Mouse (Mus musculus): ENCODE measurements around the gene Ambra1. TPM values are rescaled to one million over a fixed set of nuclear protein-coding genes. Genes with fewer than 3 reads are reported as not detected.

Ambra1 gene
- polyA plus RNA-seq, 1 experiment: 14.3 TPM

DNA sequence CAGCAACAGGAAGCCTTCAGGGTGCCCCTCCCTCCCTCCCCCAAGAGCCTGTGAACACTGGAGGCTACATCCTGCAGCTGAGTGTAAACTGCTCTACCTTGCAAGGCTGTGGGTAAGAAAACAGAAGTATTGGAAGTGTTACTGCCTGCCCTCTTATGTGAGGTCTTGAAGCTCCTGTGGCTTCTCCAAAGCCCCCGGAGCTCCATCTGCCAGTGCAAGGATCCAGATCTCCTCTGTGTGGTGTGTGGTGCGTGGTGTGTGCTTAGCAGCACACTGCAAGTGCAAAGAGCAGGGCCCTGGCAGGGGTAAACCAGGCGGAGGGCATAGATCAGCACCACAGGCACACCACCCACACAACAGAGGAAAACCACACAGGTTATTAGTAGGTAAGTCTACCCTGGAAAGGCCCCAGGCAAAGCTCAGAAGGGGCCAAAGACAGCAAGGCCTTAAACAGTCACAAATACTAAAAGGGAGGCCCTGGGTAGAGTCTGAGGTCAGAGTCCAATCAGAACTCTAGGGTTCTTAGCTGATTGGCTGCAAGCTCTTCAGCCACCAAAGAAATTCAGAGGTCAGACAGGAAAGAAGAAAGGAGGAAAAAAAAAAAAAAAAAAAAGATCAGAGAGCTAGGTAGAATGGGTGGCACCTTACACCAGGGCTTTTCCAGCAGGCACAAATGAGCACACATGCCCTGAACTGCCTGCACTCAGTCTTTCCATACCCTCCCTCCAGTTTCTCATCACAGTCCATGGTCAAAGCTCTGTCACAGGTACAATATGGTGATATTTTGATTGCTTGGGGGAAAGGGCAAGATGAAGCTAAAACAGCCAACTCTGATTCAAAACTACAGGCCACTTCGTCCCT lies 232.2 kb downstream of the Ambra1 start:
- Histone ChIP-seq H3K27me3 (ENCODE audit: control insufficient read depth, insufficient read depth, insufficient read length) (no peaks in the 10 kb centered on the region), H3K79me2 (ENCODE audit: control insufficient read depth, insufficient read depth) (peaks cover 62% of the 10 kb centered on the region), H3K4me3 (ENCODE audit: insufficient read depth, poor library complexity, severe bottlenecking) (peak overlapping the region; percentile 84), H3K79me3 (ENCODE audit: low read depth) (peaks cover 27% of the 10 kb centered on the region), H3ac (ENCODE audit: control insufficient read depth, insufficient read length, low read depth) (peak overlapping the region; percentile 46), H3K36me3 (ENCODE audit: control insufficient read depth, insufficient read depth) (peaks cover 3% of the 10 kb centered on the region)
- TF ChIP-seq MYOD1 (IDR thresholded peaks at IDR 0.05; ENCODE audit: control insufficient read depth, insufficient read length, low read depth) (no peak), USF1 (IDR thresholded peaks at IDR 0.05; ENCODE audit: low read depth) (no peak), MYOG (IDR thresholded peaks at IDR 0.05; ENCODE audit: control insufficient read depth, extremely low read depth, insufficient read length) (no peak), FOSL1 (IDR thresholded peaks at IDR 0.05; ENCODE audit: insufficient read depth, low read length, poor library complexity, severe bottlenecking) (no peak), MAX (IDR thresholded peaks at IDR 0.05) (no peak), CEBPB (IDR thresholded peaks at IDR 0.05; ENCODE audit: low read depth) (no peak), CTCF (IDR thresholded peaks at IDR 0.05; ENCODE audit: control insufficient read depth, insufficient read depth, insufficient read length) (no peak)

DNA sequence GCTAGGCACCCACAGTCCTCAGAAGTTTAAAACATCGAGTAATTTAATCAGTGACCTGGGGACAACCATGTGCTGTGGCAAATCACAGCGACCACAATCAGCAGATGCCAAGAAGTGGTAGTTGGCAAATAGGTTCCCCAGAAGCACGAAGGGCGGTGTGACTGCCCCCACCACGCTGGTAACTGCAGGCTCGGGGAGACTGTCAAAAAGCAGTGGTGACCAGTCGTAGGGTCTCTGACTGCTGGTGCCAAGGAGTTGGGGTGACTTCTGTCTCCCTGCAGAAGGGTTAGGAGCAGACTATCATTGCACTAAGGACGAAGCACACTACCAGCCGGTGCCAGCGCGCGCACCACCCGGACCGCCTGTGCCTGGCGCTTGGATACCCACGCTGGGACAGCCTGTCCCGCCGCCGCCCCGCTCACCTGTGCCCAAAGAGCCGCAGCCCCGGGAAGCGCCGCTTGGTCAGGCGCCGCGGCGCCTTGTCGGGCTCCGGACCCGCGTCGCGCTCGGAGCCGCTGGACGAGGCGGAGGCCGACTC lies 233.0 kb downstream of the Ambra1 start:
- Histone ChIP-seq H3K27me3 (ENCODE audit: control insufficient read depth, insufficient read depth, insufficient read length) (no peaks in the 10 kb centered on the region), H3K4me3 (ENCODE audit: insufficient read depth, poor library complexity, severe bottlenecking) (peak overlapping the region; percentile 84), H3K79me2 (ENCODE audit: control insufficient read depth, insufficient read depth) (peaks cover 54% of the 10 kb centered on the region), H3K79me3 (ENCODE audit: low read depth) (peaks cover 26% of the 10 kb centered on the region), H3ac (ENCODE audit: control insufficient read depth, insufficient read length, low read depth) (peak overlapping the region; percentile 95), H3K36me3 (ENCODE audit: control insufficient read depth, insufficient read depth) (peaks cover 3% of the 10 kb centered on the region)
- TF ChIP-seq USF1 (IDR thresholded peaks at IDR 0.05; ENCODE audit: low read depth) (no peak), MYOG (IDR thresholded peaks at IDR 0.05; ENCODE audit: control insufficient read depth, extremely low read depth, insufficient read length) (no peak), CEBPB (IDR thresholded peaks at IDR 0.05; ENCODE audit: low read depth) (no peak), MYOD1 (IDR thresholded peaks at IDR 0.05; ENCODE audit: control insufficient read depth, insufficient read length, low read depth) (peak; percentile 7), CTCF (IDR thresholded peaks at IDR 0.05; ENCODE audit: control insufficient read depth, insufficient read depth, insufficient read length) (no peak), FOSL1 (IDR thresholded peaks at IDR 0.05; ENCODE audit: insufficient read depth, low read length, poor library complexity, severe bottlenecking) (no peak), MAX (IDR thresholded peaks at IDR 0.05) (peak; percentile 7)

DNA sequence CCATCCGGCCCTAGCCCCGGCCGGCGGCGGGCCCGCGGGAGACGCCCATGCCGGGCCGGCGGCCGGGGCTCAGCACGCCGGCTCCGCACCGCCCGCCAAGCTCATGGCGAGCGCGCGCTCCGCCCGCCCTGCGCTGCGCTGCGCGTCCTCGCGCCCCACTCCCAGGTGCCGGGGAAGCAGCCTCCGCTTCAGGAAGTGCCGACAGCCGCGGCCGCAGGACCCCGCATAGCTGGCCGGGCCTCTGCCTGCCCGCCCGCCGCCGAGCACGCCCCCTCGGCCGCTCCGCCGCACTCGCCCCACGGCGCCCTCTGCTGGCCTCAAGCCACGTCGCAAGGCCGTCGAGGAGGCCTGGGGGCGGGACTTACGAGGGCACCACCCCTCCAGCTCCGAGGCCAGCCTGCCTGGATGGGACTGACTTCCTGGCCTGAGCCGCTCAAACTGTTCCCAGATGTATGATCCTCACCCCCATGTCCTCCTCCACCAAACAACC lies 233.6 kb downstream of the Ambra1 start:
- Histone ChIP-seq H3K36me3 (ENCODE audit: control insufficient read depth, insufficient read depth) (peaks cover 3% of the 10 kb centered on the region), H3ac (ENCODE audit: control insufficient read depth, insufficient read length, low read depth) (peak overlapping the region; percentile 95), H3K27me3 (ENCODE audit: control insufficient read depth, insufficient read depth, insufficient read length) (no peaks in the 10 kb centered on the region), H3K79me3 (ENCODE audit: low read depth) (peaks cover 23% of the 10 kb centered on the region), H3K79me2 (ENCODE audit: control insufficient read depth, insufficient read depth) (peaks cover 48% of the 10 kb centered on the region), H3K4me3 (ENCODE audit: insufficient read depth, poor library complexity, severe bottlenecking) (peak overlapping the region; percentile 84)
- no peak for TF ChIP-seq CEBPB (IDR thresholded peaks at IDR 0.05; ENCODE audit: low read depth)
- TF ChIP-seq CTCF (IDR thresholded peaks at IDR 0.05; ENCODE audit: control insufficient read depth, insufficient read depth, insufficient read length): peak; percentile 99
- TF ChIP-seq FOSL1 (IDR thresholded peaks at IDR 0.05; ENCODE audit: insufficient read depth, low read length, poor library complexity, severe bottlenecking): no peak
- TF ChIP-seq MYOD1 (IDR thresholded peaks at IDR 0.05; ENCODE audit: control insufficient read depth, insufficient read length, low read depth): no peak
- no peak for TF ChIP-seq MYOG (IDR thresholded peaks at IDR 0.05; ENCODE audit: control insufficient read depth, extremely low read depth, insufficient read length)
- TF ChIP-seq MAX (IDR thresholded peaks at IDR 0.05): peak; percentile 87

DNA sequence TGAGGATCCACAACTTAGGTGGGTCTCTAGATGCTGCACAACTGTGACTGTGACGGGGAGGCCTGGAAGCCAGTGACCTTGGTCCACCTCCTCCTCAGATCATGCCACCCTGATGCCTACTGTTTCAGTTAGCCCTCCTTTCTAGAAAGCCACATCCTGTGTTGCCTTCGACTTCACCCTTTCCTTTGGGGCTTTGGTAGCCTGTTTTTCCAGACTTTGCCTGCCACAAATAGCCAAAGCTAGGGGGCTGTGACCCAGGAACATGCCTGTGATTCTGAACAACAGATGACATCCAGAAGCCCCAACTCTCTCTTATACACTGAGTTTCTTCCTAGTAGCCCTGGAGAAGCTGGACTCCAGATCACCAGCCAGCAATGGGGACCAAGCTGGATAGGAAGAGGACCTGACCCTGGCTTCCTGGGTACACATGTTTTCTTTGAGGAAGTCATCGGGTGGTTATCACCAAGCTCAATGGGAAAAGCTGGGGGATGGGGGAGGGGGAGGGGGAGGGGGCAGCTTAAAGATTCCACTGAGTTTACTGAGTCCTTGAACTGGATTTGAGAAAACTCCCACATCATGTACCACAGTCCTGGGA lies 234.8 kb downstream of the Ambra1 start:
- Histone ChIP-seq H3K79me3 (ENCODE audit: low read depth) (peaks cover 23% of the 10 kb centered on the region), H3K4me3 (ENCODE audit: insufficient read depth, poor library complexity, severe bottlenecking) (no peak overlapping the region), H3K27me3 (ENCODE audit: control insufficient read depth, insufficient read depth, insufficient read length) (no peaks in the 10 kb centered on the region), H3K36me3 (ENCODE audit: control insufficient read depth, insufficient read depth) (peaks cover 3% of the 10 kb centered on the region), H3ac (ENCODE audit: control insufficient read depth, insufficient read length, low read depth) (no peak overlapping the region), H3K79me2 (ENCODE audit: control insufficient read depth, insufficient read depth) (peaks cover 36% of the 10 kb centered on the region)
- TF ChIP-seq MYOD1 (IDR thresholded peaks at IDR 0.05; ENCODE audit: control insufficient read depth, insufficient read length, low read depth) (no peak), CEBPB (IDR thresholded peaks at IDR 0.05; ENCODE audit: low read depth) (no peak), CTCF (IDR thresholded peaks at IDR 0.05; ENCODE audit: control insufficient read depth, insufficient read depth, insufficient read length) (no peak), FOSL1 (IDR thresholded peaks at IDR 0.05; ENCODE audit: insufficient read depth, low read length, poor library complexity, severe bottlenecking) (no peak), MYOG (IDR thresholded peaks at IDR 0.05; ENCODE audit: control insufficient read depth, extremely low read depth, insufficient read length) (no peak), USF1 (IDR thresholded peaks at IDR 0.05; ENCODE audit: low read depth) (no peak), MAX (IDR thresholded peaks at IDR 0.05) (no peak)

DNA sequence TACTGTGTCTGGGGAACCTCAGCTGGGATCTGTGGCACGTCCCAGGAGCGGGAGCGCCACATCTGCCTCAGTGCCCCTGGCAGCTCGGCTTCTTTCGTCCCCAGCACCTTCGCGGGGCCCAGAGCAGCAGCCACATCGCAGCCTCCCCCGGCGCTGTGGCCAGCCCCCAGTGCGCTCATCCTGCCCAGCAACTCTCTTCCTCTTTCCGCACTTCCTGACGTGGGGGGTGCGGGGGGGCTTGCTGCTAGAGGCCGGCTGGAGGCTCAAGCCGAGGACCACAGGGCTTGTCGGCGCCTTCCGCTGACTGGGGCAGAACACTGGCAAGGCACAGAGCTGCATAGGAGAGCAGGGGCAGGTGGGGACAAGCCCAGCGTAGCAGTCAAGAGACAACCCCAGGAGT lies 235.5 kb downstream of the Ambra1 start:
- H3K4me3 ChIP-seq (ENCODE audit: insufficient read depth, poor library complexity, severe bottlenecking): no peak overlapping the region
- H3K27me3 ChIP-seq (ENCODE audit: control insufficient read depth, insufficient read depth, insufficient read length): no peaks in the 10 kb centered on the region
- H3ac ChIP-seq (ENCODE audit: control insufficient read depth, insufficient read length, low read depth): no peak overlapping the region
- H3K79me2 ChIP-seq (ENCODE audit: control insufficient read depth, insufficient read depth): peaks cover 29% of the 10 kb centered on the region
- H3K79me3 ChIP-seq (ENCODE audit: low read depth): peaks cover 22% of the 10 kb centered on the region
- TF ChIP-seq USF1 (IDR thresholded peaks at IDR 0.05; ENCODE audit: low read depth) (no peak), FOSL1 (IDR thresholded peaks at IDR 0.05; ENCODE audit: insufficient read depth, low read length, poor library complexity, severe bottlenecking) (no peak), MYOD1 (IDR thresholded peaks at IDR 0.05; ENCODE audit: control insufficient read depth, insufficient read length, low read depth) (no peak), CTCF (IDR thresholded peaks at IDR 0.05; ENCODE audit: control insufficient read depth, insufficient read depth, insufficient read length) (no peak), MYOG (IDR thresholded peaks at IDR 0.05; ENCODE audit: control insufficient read depth, extremely low read depth, insufficient read length) (no peak)
- no peaks in the 10 kb centered on the region for H3K36me3 ChIP-seq (ENCODE audit: control insufficient read depth, insufficient read depth)

Data from C2C12 (cell line).